Mouse (Mus musculus): ENCODE measurements at regions not wholly inside any gene's neighbourhood (a gene's known extent, or its start where the extent isn't known, plus 50 kb on each side); places are given as distances from the start of the nearest gene placed in this dataset.

GRCm38 (mm10) chr10:119146342-119146741 is 93.5 kb downstream of the Cand1 start:
- no peaks in the 10 kb centered on the region for H3K4me1 ChIP-seq (ENCODE audit: control insufficient read depth, insufficient read depth, low read length)
- H3K27ac ChIP-seq (ENCODE audit: insufficient read depth, low read length) = no peak overlapping the region
- TF ChIP-seq POLR2A (IDR thresholded peaks at IDR 0.05; ENCODE audit: low read depth, low read length) = no peak
- TF ChIP-seq CTCF (IDR thresholded peaks at IDR 0.05; ENCODE audit: borderline replicate concordance, insufficient read depth, low read length) = no peak
- no peak overlapping the region for H3K4me3 ChIP-seq (ENCODE audit: insufficient read depth, low read length)

- no peak overlapping the region for H3K4me3 ChIP-seq (ENCODE audit: insufficient read depth, low read length)
- TF ChIP-seq CTCF (IDR thresholded peaks at IDR 0.05; ENCODE audit: borderline replicate concordance, insufficient read depth, low read length) = no peak
- no peak for TF ChIP-seq POLR2A (IDR thresholded peaks at IDR 0.05; ENCODE audit: low read depth, low read length)
These were observed 97.0 kb downstream of the Cand1 start for GRCm38 (mm10) chr10:119142866-119143265.

GRCm38 (mm10) chr10:119142307-119142706 is 97.5 kb downstream of the Cand1 start:
- TF ChIP-seq CTCF (IDR thresholded peaks at IDR 0.05; ENCODE audit: borderline replicate concordance, insufficient read depth, low read length) = no peak
- no peak for TF ChIP-seq POLR2A (IDR thresholded peaks at IDR 0.05; ENCODE audit: low read depth, low read length)
- H3K4me1 ChIP-seq (ENCODE audit: control insufficient read depth, insufficient read depth, low read length) = no peaks in the 10 kb centered on the region
- no peak overlapping the region for H3K4me3 ChIP-seq (ENCODE audit: insufficient read depth, low read length)
- no peak overlapping the region for H3K27ac ChIP-seq (ENCODE audit: insufficient read depth, low read length)

More at GRCm38 (mm10) chr10:119142866-119143265, 97.0 kb downstream of the Cand1 start:
- Histone ChIP-seq H3K27ac (ENCODE audit: insufficient read depth, low read length) (no peak overlapping the region), H3K4me1 (ENCODE audit: control insufficient read depth, insufficient read depth, low read length) (no peaks in the 10 kb centered on the region)

GRCm38 (mm10) chr10:119138237-119138636 is 101.6 kb downstream of the Cand1 start:
- no peak for TF ChIP-seq CTCF (IDR thresholded peaks at IDR 0.05; ENCODE audit: borderline replicate concordance, insufficient read depth, low read length)
- TF ChIP-seq POLR2A (IDR thresholded peaks at IDR 0.05; ENCODE audit: low read depth, low read length) = no peak
- Histone ChIP-seq H3K4me1 (ENCODE audit: control insufficient read depth, insufficient read depth, low read length) (no peaks in the 10 kb centered on the region), H3K27ac (ENCODE audit: insufficient read depth, low read length) (no peak overlapping the region), H3K4me3 (ENCODE audit: insufficient read depth, low read length) (no peak overlapping the region)

DNA sequence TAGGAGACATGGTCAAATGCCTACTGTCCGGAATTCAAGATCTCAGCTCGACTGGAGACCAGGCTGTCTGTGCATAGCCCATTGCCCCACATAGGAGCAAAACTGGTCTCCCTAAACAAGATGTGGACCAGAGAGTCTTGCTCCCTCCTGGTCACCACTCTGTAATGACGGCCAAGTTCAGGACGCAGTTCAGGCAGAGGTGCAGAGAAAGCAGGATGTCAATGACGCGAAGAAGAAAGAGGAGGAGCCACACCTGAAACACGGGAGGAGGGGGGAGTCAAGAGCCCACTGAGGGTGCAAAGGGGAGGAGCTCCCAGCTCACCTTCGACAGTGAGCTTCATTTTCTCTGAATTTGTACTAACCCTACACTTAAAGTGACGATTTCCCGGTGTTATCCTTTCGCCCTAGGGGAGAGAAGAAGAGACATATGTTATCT is 104.3 kb downstream of the Cand1 start:
- Histone ChIP-seq H3K4me1 (ENCODE audit: control insufficient read depth, insufficient read depth, low read length) (no peaks in the 10 kb centered on the region), H3K27ac (ENCODE audit: insufficient read depth, low read length) (no peak overlapping the region), H3K4me3 (ENCODE audit: insufficient read depth, low read length) (no peak overlapping the region)
- no peak for TF ChIP-seq POLR2A (IDR thresholded peaks at IDR 0.05; ENCODE audit: low read depth, low read length)
- TF ChIP-seq CTCF (IDR thresholded peaks at IDR 0.05; ENCODE audit: borderline replicate concordance, insufficient read depth, low read length) = no peak

GRCm38 (mm10) chr10:119134797-119135488 is 104.9 kb downstream of the Cand1 start:
- Histone ChIP-seq H3K4me1 (ENCODE audit: control insufficient read depth, insufficient read depth, low read length) (no peaks in the 10 kb centered on the region), H3K4me3 (ENCODE audit: insufficient read depth, low read length) (no peak overlapping the region), H3K27ac (ENCODE audit: insufficient read depth, low read length) (no peak overlapping the region)
- no peak for TF ChIP-seq CTCF (IDR thresholded peaks at IDR 0.05; ENCODE audit: borderline replicate concordance, insufficient read depth, low read length)
- no peak for TF ChIP-seq POLR2A (IDR thresholded peaks at IDR 0.05; ENCODE audit: low read depth, low read length)

DNA sequence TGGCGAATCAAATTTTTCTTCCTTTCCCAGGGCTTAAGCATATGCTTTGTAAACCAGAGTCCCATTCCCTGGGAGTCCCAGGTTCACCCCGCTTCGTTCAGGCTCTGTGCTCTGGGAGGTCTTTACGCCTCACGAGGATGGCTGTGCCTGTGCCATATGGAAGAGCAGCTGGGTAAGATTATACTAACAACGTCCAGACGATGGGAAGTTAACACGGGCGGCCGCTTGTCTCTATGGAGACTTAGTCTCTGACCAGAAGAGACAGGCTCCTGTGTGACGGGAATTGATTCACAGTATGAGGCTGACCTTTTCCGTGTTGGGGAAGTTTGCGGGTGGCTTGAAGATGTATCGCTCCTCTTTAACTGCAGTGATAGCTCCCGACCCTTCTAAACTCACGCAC is 107.9 kb downstream of the Cand1 start:
- no peak overlapping the region for H3K4me3 ChIP-seq (ENCODE audit: insufficient read depth, low read length)
- no peak overlapping the region for H3K27ac ChIP-seq (ENCODE audit: insufficient read depth, low read length)
- no peak for TF ChIP-seq POLR2A (IDR thresholded peaks at IDR 0.05; ENCODE audit: low read depth, low read length)
- TF ChIP-seq CTCF (IDR thresholded peaks at IDR 0.05; ENCODE audit: borderline replicate concordance, insufficient read depth, low read length) = no peak
- H3K4me1 ChIP-seq (ENCODE audit: control insufficient read depth, insufficient read depth, low read length) = no peaks in the 10 kb centered on the region

GRCm38 (mm10) chr10:119130676-119131075 is 109.2 kb downstream of the Cand1 start:
- Histone ChIP-seq H3K27ac (ENCODE audit: insufficient read depth, low read length) (no peak overlapping the region), H3K4me3 (ENCODE audit: insufficient read depth, low read length) (no peak overlapping the region), H3K4me1 (ENCODE audit: control insufficient read depth, insufficient read depth, low read length) (no peaks in the 10 kb centered on the region)
- TF ChIP-seq CTCF (IDR thresholded peaks at IDR 0.05; ENCODE audit: borderline replicate concordance, insufficient read depth, low read length) (no peak), POLR2A (IDR thresholded peaks at IDR 0.05; ENCODE audit: low read depth, low read length) (no peak)

DNA sequence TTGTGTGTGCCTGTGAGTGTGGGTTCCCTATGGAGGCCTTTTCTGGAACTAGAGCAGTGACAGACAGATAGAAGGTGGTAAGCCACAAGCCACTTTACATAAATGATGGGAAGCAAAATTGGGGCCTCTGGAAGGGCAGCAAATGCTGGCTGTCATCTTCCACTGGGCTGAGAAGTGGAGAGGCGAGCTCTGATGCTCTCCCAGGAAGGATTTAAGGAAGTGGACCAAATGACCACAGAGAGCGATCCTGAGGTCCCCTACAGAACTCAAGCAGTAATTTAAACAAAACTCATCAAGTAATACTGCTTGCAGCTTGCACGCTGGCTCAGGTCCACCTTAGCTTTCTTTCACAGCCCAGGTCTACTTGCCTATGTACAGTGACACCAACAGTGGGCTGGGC is 111.8 kb downstream of the Cand1 start:
- no peak overlapping the region for H3K27ac ChIP-seq (ENCODE audit: insufficient read depth, low read length)
- H3K4me3 ChIP-seq (ENCODE audit: insufficient read depth, low read length) = no peak overlapping the region
- H3K4me1 ChIP-seq (ENCODE audit: control insufficient read depth, insufficient read depth, low read length) = no peaks in the 10 kb centered on the region
- no peak for TF ChIP-seq CTCF (IDR thresholded peaks at IDR 0.05; ENCODE audit: borderline replicate concordance, insufficient read depth, low read length)
- no peak for TF ChIP-seq POLR2A (IDR thresholded peaks at IDR 0.05; ENCODE audit: low read depth, low read length)

DNA sequence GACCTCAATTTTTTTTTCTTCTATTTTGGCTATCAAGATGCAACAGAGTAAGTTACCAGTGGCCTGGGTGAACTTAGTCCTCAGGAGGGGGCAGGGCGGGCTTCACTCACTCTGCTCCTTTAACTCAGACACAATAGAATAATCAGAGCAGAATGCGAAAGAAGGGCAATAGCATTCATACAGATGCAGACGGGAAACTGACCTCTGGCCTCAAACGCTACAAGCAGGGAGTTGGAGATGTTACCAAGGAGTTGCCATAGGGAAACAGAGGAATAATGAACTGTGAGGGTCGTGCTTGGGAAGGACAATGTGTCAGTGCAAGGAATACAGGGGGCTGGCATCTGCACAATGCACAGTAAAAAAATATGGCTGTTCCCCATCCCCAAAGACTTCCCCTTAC is 116.3 kb downstream of the Cand1 start:
- Histone ChIP-seq H3K27ac (ENCODE audit: insufficient read depth, low read length) (no peak overlapping the region), H3K4me1 (ENCODE audit: control insufficient read depth, insufficient read depth, low read length) (no peaks in the 10 kb centered on the region), H3K4me3 (ENCODE audit: insufficient read depth, low read length) (no peak overlapping the region)
- TF ChIP-seq POLR2A (IDR thresholded peaks at IDR 0.05; ENCODE audit: low read depth, low read length) (no peak), CTCF (IDR thresholded peaks at IDR 0.05; ENCODE audit: borderline replicate concordance, insufficient read depth, low read length) (no peak)

All from embryonic fibroblast, embryonic 13.5 days (primary cell).